Mouse (Mus musculus): ENCODE data around the gene Emp2. TPM values are rescaled to one million over a fixed set of nuclear protein-coding genes. Genes with fewer than 3 reads are reported as not detected.
A peak's percentile ranks its signal among the peaks of the same experiment; 100 is the strongest.
"Not testable (repeated sequence)": the region's sequence is repeated elsewhere in the genome, so short reads cannot be mapped to it uniquely, and the experiment has no call there.

The Emp2 gene
- polyA plus RNA-seq, 1 experiment from 2014 or later: 14.1 TPM

DNA sequence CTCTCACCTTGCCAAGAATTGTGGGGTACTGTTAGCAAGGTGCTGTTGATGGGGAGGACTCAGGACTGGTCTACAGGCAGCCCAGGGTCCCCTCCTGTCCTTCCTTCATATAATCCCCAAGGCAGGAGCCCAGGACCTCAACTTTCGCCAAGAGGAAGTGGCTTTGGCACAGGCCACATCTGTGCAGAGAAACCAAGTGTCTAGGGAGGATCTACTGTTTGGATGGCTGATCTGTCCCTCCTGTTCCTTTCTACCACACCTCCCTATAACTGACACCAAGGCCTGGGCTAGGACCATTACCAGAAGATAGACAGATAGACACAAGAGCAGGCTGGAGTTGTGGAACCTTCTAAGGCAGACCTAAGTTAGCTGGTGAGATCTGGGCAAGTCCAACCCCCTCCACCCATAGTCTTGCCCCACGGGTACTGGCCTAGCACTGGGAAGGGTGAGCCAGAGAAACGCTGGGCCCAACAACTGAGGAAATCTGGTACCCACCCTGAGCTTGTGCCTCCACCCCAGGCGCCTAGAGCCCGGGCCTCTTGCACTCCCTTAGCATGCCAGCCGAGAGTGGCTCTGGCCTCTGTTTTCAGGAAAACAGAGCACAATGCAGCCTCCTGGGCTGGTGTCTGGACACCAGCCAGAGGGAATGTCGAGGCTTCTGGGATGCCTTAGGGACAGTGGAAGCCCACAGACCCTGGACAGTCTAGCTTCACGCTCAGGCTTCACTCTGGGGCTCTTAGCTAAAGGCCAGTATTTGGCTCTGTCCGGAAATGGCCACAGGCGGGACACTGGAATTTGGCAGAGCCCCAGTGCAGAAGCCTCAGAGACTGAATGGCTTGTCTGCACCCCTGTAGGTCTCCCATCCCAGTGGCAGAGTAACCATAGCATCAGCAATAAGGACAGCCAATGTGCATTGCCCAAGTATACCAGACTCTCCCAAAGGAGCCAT lies 15.8 kb downstream of the Emp2 start:
- TF ChIP-seq CTCF (IDR thresholded peaks at IDR 0.05): no peak
- in situ Hi-C loops (cut with MboI; ENCODE audit: low pct_unique_long_range_greater_than_20kb): no loop called here
- H3K27me3 ChIP-seq: no peaks in the 10 kb centered on the region
- ChIA-PET POLR2A (no interaction called here), CTCF (no interaction called here)
- ATAC-seq (no peak), DNase-seq (ENCODE audit: low read depth, low spot score) (no peak)

DNA sequence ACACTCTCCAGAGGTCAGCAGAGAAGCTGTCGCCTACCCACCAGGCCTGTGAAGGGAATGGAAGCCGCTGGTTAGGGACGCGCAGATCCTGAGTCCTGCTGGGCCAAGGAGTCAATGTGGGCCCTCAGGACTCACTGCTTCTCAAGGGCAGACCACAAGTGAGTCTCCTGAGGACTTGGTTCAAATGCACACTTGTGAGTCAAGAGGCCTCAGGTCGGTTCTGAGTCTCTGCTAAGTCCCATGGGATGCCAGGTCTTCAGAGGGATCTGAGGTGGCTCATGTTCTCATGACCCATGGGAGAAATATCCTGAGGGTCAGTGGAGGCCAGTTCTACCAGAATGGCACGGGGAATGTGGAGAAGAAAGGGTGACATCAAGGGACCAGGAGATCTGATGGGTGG lies 25.7 kb downstream of the Emp2 start:
- DNase-seq (ENCODE audit: low read depth, low spot score) (no peak), ATAC-seq (no peak)
- in situ Hi-C loops (cut with MboI; ENCODE audit: low pct_unique_long_range_greater_than_20kb): no loop called here
- ChIA-PET POLR2A (no interaction called here), CTCF (interaction anchor here (1.4 kb wide), 1 partner anchor 14 kb away, joined by 3 read pairs; no protein-coding TSS in a partner anchor)
- no peaks in the 10 kb centered on the region for H3K27me3 ChIP-seq
- no peak for TF ChIP-seq CTCF (IDR thresholded peaks at IDR 0.05)

DNA sequence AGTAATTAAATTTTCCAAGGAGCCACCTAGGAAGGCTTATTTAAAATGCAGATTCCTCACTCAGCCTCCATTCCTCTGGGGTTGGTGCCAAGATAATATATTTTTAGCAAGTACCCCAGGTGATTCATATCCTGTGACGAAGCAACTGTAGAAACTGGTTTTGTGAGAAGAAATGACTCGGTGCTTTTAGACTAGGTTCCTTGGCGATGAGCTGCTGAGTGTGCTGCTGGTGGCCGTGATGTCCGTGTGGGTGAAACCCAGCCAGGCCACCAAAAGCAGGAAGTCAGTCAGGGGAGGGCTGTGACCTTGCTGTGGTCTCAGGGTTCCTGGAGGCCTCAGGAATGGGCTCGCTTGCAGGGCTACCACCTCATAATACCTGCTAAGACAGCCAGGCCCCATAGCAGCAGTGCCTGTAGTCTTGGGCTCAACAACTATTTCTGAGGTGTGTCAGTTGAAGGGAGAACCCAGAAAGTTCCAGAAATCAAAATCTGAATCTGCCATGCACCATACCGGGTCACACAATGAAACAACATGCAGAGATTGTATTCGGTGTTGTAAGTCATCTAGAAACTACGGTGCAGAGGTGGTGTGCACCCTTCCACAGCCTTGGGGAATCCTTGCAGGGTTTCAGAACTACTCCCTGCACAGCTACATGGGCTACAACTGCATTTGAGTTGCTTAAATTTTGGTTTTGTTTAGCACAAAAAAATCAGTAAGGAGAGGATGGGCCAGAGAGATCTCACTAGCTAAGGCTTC lies 27.1 kb downstream of the Emp2 start:
- no peak for TF ChIP-seq CTCF (IDR thresholded peaks at IDR 0.05)
- ChIA-PET POLR2A (no interaction called here), CTCF (interaction anchor here (1.4 to 7.6 kb wide), 2 partner anchors 15 to 109 kb away, joined by 3 to 102 read pairs; partner anchors contain the start of gene Tekt5)
- peak; percentile 49 for DNase-seq (ENCODE audit: low read depth, low spot score)
- no peaks in the 10 kb centered on the region for H3K27me3 ChIP-seq
- ATAC-seq: peak; percentile 70
- in situ Hi-C loops (cut with MboI; ENCODE audit: low pct_unique_long_range_greater_than_20kb): no loop called here

DNA sequence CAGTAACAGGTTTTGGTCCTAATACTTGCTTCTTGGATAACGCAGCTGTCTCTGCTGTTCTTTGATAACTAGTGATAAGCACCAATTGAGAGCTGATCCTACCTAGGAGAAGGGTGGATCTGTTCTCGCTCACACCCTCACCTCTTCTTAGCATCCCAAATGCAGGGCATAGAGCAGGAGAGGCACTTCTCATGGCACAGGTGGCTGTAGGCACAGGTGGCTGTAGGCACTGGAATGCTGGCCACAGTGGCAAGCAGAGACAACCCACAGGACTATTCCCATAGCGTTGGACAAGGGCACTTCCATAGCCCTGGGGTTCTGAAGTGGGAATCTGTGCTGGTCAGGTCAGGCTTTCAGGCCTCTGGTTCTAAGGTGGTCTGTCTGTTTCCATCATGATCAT lies 31.9 kb downstream of the Emp2 start:
- in situ Hi-C loops (cut with MboI; ENCODE audit: low pct_unique_long_range_greater_than_20kb): no loop called here
- no peak for ATAC-seq

DNA sequence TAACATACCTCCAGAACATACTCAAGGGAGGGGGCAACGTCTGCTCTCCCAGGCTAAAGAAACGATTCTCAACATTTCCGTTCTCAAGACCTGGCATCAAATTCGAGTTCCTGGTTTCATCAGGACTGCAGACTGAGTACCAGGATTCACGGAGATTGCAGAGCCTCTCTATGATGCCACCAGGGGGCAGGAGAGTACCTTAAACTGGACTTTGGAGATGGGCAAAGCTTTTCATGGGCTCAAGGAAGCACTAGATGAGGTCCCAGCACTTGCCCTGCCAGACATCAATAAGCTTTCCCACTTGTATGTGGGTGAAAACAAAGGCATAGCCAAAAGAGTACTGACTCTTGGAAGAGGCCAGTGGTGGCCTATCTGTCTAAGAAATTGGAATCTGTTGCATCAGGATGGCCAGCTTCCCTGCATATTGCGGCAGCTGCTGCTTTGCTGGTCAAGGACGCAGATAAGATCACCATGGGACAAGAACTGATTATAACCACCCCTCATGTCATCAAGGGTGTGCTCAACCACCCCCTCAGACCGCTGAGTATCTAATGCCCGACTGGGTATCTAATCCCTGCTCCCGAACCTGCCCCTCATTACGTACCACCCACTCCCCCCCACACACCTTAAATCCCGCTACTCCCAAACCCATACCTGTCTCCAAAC lies 33.3 kb downstream of the Emp2 start:
- in situ Hi-C loops (cut with MboI; ENCODE audit: low pct_unique_long_range_greater_than_20kb): no loop called here
- POLR2A ChIA-PET: interaction anchor here (0.6 kb wide), 1 partner anchor 93 kb away, joined by 6 read pairs; no protein-coding TSS in a partner anchor
- DNase-seq (ENCODE audit: low read depth, low spot score): no peak
- CTCF ChIA-PET: interaction anchor here (0.6 to 7.6 kb wide), 14 partner anchors 9 to 243 kb away, joined by 3 to 102 read pairs (median 4); partner anchors contain the start of genes Nubp1 and Tekt5
- ATAC-seq: peak; percentile 73
- no peaks in the 10 kb centered on the region for H3K27me3 ChIP-seq
- peak; percentile 93 for TF ChIP-seq CTCF (IDR thresholded peaks at IDR 0.05)

More for the DNA sequence above, 31.9 kb downstream of the Emp2 start:
- H3K27me3 ChIP-seq: no peaks in the 10 kb centered on the region
- no peak for TF ChIP-seq CTCF (IDR thresholded peaks at IDR 0.05)
- ChIA-PET CTCF (interaction anchor here (0.9 to 7.6 kb wide), 3 partner anchors 11 to 135 kb away, joined by 3 to 102 read pairs (median 12); partner anchors contain the start of gene Tekt5), POLR2A (interaction anchor here (1.1 kb wide), 1 partner anchor 114 kb away, joined by 7 read pairs; the partner anchor contains the start of gene Tekt5)
- DNase-seq (ENCODE audit: low read depth, low spot score): no peak

DNA sequence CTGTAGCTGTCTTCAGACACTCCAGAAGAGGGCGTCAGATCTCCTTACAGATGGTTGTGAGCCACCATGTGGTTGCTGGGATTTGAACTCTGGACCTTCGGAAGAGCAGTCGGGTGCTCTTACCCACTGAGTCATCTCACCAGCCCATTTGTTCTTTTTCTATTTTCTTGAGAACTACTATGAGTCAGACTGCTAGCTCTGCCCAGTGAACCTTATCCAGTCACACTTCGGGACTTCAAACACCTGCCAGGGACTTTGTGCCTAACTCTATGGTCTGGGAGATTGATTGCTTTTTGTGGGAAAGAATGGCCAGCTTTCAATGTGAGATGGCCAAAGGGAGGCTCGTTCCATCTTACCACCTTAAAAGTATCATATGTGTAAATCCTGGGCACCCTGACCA lies 37.0 kb downstream of the Emp2 start:
- H3K27me3 ChIP-seq; DNase-seq (ENCODE audit: low read depth, low spot score); POLR2A ChIA-PET; ATAC-seq: not testable (repeated sequence)
- in situ Hi-C loops (cut with MboI; ENCODE audit: low pct_unique_long_range_greater_than_20kb): loop anchor here (5.0 kb wide), 2 partner anchors 121 to 241 kb away; partner anchors contain the start of gene Tekt5
- CTCF ChIA-PET: interaction anchor here (1.1 to 3.4 kb wide), 6 partner anchors 8 to 249 kb away, joined by 3 to 18 read pairs (median 5); partner anchors contain the start of gene Emp2

DNA sequence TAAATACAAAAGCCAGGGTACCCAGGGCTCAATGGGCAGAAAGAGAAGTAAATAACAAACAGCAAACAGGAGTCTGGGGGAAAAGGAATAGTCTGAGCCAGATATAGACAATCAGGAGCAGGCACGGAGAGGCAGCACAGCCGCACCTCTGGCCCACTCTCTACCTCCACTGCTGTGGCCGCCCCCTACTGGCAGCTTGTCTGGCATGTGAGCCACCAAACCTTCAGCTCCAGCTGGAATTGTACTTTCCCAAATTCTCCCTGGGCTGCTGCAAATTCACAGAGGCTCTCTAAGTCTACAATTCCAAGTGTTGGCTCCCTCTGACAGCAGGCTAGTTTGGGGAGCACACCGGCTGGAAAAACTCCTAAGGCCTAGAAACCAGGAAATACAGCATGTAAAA lies 39.3 kb downstream of the Emp2 start:
- CTCF ChIA-PET: interaction anchor here (1.1 to 1.9 kb wide), 2 partner anchors 124 to 135 kb away, joined by 3 to 6 read pairs; no protein-coding TSS in a partner anchor
- no peak for DNase-seq (ENCODE audit: low read depth, low spot score)
- no peak for ATAC-seq
- H3K27me3 ChIP-seq: peaks cover 8% of the 10 kb centered on the region
- in situ Hi-C loops (cut with MboI; ENCODE audit: low pct_unique_long_range_greater_than_20kb): no loop called here
- TF ChIP-seq CTCF (IDR thresholded peaks at IDR 0.05): peak; percentile 54
- POLR2A ChIA-PET: no interaction called here

DNA sequence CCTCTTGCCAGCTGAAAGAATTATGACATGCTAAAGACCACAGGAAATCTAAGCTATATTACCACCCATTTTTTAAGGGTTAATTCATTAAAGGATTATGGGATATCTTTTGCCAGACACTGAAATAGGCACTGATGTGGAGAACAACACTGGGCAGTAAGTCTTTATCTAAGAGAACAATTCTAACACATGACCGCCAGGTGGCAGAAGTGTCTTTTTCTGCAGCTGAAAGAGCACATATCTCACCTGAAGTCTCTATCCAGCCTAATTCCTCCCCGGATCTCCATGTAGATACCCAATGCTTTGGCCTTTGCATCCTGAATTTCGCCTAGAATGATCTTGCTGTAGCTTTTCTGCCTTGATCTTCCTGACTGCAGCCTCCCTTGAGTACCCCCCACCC lies 41.5 kb downstream of the Emp2 start:
- POLR2A ChIA-PET: no interaction called here
- TF ChIP-seq CTCF (IDR thresholded peaks at IDR 0.05): peak; percentile 81
- in situ Hi-C loops (cut with MboI; ENCODE audit: low pct_unique_long_range_greater_than_20kb): no loop called here

DNA sequence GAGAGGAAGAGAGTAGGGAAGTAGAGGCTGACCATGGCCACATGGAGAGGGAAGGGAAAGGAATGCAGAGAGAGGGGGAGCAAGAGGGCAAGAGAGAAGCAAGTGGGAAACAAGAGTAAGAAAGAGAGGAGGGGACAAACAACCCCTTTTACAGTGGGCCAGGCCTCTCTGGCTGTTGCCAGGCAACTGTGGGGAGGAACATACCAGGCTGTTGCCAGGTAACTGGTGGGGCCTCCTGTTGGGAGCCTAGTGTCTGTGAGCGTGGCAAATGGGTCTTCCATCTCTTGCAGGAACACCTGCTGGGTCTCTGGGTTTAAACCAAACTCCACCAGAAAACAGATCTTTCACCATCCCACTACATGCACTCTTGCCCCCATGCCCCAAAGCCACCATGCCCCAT lies 59.8 kb downstream of the Emp2 start:
- no peak for TF ChIP-seq CTCF (IDR thresholded peaks at IDR 0.05)
- no peak for DNase-seq (ENCODE audit: low read depth, low spot score)
- ChIA-PET POLR2A (no interaction called here), CTCF (no interaction called here)
- H3K27me3 ChIP-seq: peaks cover 21% of the 10 kb centered on the region
- in situ Hi-C loops (cut with MboI; ENCODE audit: low pct_unique_long_range_greater_than_20kb): no loop called here
- no peak for ATAC-seq

More for the DNA sequence above, 41.5 kb downstream of the Emp2 start:
- peaks cover 8% of the 10 kb centered on the region for H3K27me3 ChIP-seq
- peak; percentile 47 for ATAC-seq
- CTCF ChIA-PET: interaction anchor here (0.8 to 2.3 kb wide), 8 partner anchors 8 to 135 kb away, joined by 3 to 24 read pairs (median 4); partner anchors contain the start of gene Tekt5
- DNase-seq (ENCODE audit: low read depth, low spot score): no peak

DNA sequence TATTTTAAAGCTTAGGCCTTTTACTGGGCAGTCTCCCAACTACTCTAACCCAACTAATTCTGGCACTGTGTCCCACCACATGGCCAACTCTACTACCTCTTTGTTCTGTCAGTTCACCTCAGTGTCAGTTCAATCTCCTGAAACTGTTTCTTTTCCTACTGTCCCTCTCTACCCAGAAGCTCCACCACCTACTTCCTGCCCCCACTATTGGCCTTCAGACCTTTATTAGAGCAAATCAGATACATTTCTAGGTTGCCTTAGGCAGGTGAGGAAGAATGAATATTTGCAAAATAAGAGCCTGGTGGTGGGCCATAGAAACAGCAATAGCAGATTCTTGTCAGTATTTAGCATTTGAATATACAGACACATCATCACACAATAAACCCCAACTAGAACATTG lies 77.2 kb downstream of the Emp2 start:
- POLR2A ChIA-PET: no interaction called here
- H3K27me3 ChIP-seq: peaks cover 13% of the 10 kb centered on the region
- no peak for TF ChIP-seq CTCF (IDR thresholded peaks at IDR 0.05)
- in situ Hi-C loops (cut with MboI; ENCODE audit: low pct_unique_long_range_greater_than_20kb): no loop called here
- ATAC-seq: no peak
- CTCF ChIA-PET: no interaction called here
- DNase-seq (ENCODE audit: low read depth, low spot score): no peak

Other genes starting within 250 kb of the Emp2 start
- gene Rpl39l, start 143.7 kb downstream of the Emp2 start, polyA plus RNA-seq (2021): not detected
- gene Atf7ip2, start 121.3 kb downstream of the Emp2 start, polyA plus RNA-seq (2021): not detected
- gene Tekt5, start 81.5 kb upstream of the Emp2 start, polyA plus RNA-seq (2021): not detected
- gene Nubp1, start 98.0 kb upstream of the Emp2 start, polyA plus RNA-seq (2021): 37.2 TPM
- gene Tvp23a, start 133.4 kb upstream of the Emp2 start, polyA plus RNA-seq (2021): 0.46 TPM
- 0.03 TPM for gene Ciita, start 166.1 kb upstream of the Emp2 start, polyA plus RNA-seq (2021)
- 23.5 TPM for gene Dexi, start 229.1 kb upstream of the Emp2 start, polyA plus RNA-seq (2021)
- gene Clec16a, start 231.4 kb upstream of the Emp2 start, polyA plus RNA-seq (2021): 21.3 TPM

All from Patski (cell line).